Mouse (Mus musculus) forebrain, embryonic 11.5 days (tissue): ENCODE measurements around the gene Slx. TPM values are rescaled to one million over a fixed set of nuclear protein-coding genes. Genes with fewer than 3 reads are reported as not detected.
"Not testable (repeated sequence)": the region's sequence is repeated elsewhere in the genome, so short reads cannot be mapped to it uniquely, and the experiment has no call there.

ENCODE experiments used
- ATAC-seq: fragments of 200-750 bp; cut with Nextera tagmentation; replicated peaks from 2 replicates; pipeline ENCODE4 v1.8.0; 2017; ENCODE audit warnings: moderate TSS enrichment; ENCODE audit not compliant: low FRiP score
- DNase-seq: peaks from one replicate; pipeline ENCODE4 v3.0.0-alpha.2; 2017; ENCODE audit warnings: low spot score
- H3K27ac ChIP-seq: fragments of 300-500 bp; sonication (generic); 2 replicates; pipeline ENCODE4 v1.5.1; 2014; ENCODE audit warnings: low read depth, low read length
- H3K27me3 ChIP-seq: fragments of 300-500 bp; sonication (generic); 2 replicates; pipeline ENCODE4 v1.6.1; 2014; ENCODE audit warnings: mild to moderate bottlenecking, low read length, mixed read lengths; ENCODE audit not compliant: control insufficient read depth, insufficient read depth
- H3K36me3 ChIP-seq: fragments of 300-500 bp; sonication (generic); 2 replicates; pipeline ENCODE4 v1.6.1; 2014; ENCODE audit warnings: mild to moderate bottlenecking, low read length, moderate library complexity, mixed read lengths; ENCODE audit not compliant: control insufficient read depth, insufficient read depth
- H3K4me1 ChIP-seq: fragments of 300-500 bp; sonication (generic); replicated peaks from 2 replicates; pipeline ENCODE4 v1.6.1; 2014; ENCODE audit warnings: low read length, mixed read lengths; ENCODE audit not compliant: control insufficient read depth, insufficient read depth
- H3K4me2 ChIP-seq: fragments of 300-500 bp; sonication (generic); 2 replicates; pipeline ENCODE4 v1.6.1; 2014; ENCODE audit warnings: low read depth, mild to moderate bottlenecking, low read length, moderate library complexity, mixed read lengths; ENCODE audit not compliant: severe bottlenecking
- H3K4me3 ChIP-seq: fragments of 300-500 bp; sonication (generic); 2 replicates; pipeline ENCODE4 v1.5.1; 2014; ENCODE audit warnings: low read depth, low read length
- H3K9ac ChIP-seq: fragments of 300-500 bp; sonication (generic); 2 replicates; pipeline ENCODE4 v1.6.1; 2014; ENCODE audit warnings: low read length
- H3K9me3 ChIP-seq: fragments of 300-500 bp; sonication (generic); 2 replicates; pipeline ENCODE4 v1.6.1; 2016; ENCODE audit warnings: low read length, mixed read lengths; ENCODE audit not compliant: control insufficient read depth
- WGBS: fragments of 180-500 bp; shearing (Covaris S2); extraction: QIAGEN DNeasy Blood & Tissue Kit; methylation state at CpG from one replicate; pipeline ENCODE4 v1.1.7; 2014; 5-methylcytosine and 5-hydroxymethylcytosine counted together
- microRNA-seq: library from miRNA; unstranded; fragments of <30 nt; microRNA quantifications from one replicate; pipeline ENCODE4, GENCODE M21; 2016; ENCODE audit not compliant: insufficient number of aligned reads
- polyA plus RNA-seq: library from polyadenylated mRNA; unstranded; fragments of >200 nt; fragmentation: Nextera tagmentation; extraction: Ambion mirVana; gene quantifications from 2 replicates; pipeline ENCODE4 v1.2.1, GENCODE M21; 2014

The Slx gene
- polyA plus RNA-seq: not detected in 2 replicates

GRCm38 (mm10) chrX:26545465-26545864 lies at the start of gene Slx:
Gene Slx, minus strand, starts transcription at chrX:26545565.
- not testable (repeated sequence) for H3K4me3 ChIP-seq, H3K36me3 ChIP-seq, DNase-seq, H3K4me1 ChIP-seq, H3K9ac ChIP-seq, ATAC-seq, H3K9me3 ChIP-seq, H3K4me2 ChIP-seq, H3K27me3 ChIP-seq, H3K27ac ChIP-seq
- WGBS: 72% methylated on average over 2 of the region's 3 CpGs

Small RNAs within 50 kb of the gene (microRNA-seq; reads per million reads assigned to microRNA genes)
- not detected for gene Gm27341

Other genes starting within 250 kb of the Slx start
- gene Gm2030, start 235.5 kb downstream of the Slx start, polyA plus RNA-seq: not detected in 2 replicates
- gene Gm14525, start 157.1 kb upstream of the Slx start, polyA plus RNA-seq: not detected in 2 replicates